Mouse (Mus musculus): Measurements from ENCODE around the gene Antxr1.

The Antxr1 gene

DNA sequence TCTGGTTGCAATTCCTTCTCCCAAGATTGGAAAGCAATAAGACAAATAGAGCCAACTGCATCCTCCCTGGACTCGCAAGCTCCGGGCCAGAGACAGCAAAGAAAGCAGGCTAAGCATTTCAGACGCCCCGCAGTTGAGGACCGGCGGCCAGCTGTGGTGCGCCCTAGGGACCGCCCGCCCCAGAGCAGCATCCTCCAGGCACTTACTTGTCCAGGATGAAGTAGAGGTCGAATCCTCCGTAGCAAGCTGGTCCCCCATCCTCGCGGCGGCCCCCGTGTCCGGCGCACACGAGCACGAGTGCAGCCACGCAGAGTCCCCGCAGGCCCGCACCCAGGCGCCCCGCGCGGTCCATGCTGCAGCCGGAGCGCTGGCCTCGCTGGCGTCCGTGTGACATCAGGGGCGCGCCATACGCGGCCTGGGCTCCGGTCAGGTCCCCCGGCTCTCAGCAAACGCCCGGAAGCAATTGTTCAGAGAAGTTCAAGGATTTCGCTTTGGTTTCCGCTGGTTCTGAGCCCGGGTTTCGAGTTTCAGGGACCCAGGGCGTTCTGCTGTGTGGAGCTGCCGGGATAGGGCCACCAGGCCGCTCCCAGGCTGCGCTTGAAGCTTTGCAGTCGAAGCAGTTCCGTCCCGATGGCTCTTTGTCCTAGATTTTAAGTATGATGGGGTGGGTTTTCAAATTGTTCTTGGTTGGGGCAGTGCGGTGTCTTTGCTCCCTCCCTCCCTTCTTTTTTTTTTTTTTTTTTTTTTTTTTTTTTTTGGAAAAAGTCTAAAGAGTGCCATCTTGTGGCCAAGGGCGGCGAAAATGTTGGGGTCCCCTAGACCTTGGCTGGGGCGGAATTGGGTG, at the start of gene Antxr1:
TSS of gene Antxr1 (minus strand) at position 731 of the 844 bp plus-strand sequence.
- DNase-seq (ENCODE audit: low read depth, low spot score): no peak

- DNase-seq (ENCODE audit: low read depth, low spot score): peak; percentile 50
Observed at GRCm38 (mm10) chr6:87384761-87385160, 49.1 kb upstream of the Antxr1 start.

DNA sequence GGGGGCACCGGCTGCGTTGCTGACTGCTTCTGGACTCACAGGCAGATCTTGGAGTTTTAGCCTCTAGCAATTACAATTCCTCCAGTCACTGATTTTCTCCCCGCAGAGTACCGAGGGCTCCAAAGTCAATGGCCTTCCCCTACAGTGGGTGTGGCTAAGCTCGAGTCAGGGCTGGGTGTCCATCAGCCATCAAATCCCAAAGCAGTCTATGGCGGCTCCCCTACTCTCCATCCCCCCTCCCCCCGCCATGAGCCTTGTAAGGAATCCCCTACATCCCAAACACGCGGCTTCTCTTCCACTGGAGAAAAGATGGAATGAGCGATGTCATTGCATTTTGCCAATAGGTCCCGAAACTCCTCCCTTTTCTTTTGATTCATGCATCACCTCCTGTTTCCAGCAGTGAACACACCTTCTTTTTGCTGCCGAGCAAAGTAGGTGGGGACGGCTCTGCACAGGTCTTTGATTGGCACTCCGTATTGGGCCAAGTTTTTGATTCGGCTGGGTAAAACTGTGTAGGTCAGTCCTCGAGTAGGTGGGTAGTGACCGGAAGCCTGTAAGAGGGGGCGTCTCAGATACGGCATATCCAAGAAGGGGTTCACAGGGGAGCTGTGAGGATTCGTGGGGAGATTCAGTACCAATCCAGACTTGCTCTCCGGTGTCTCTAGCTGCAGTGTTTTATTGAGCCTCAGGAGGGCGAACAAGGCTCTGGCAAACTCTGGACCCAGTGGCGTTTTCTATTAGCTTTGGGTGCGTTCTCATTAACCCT, 48.5 kb upstream of the Antxr1 start:
- DNase-seq (ENCODE audit: low read depth, low spot score): no peak

DNA sequence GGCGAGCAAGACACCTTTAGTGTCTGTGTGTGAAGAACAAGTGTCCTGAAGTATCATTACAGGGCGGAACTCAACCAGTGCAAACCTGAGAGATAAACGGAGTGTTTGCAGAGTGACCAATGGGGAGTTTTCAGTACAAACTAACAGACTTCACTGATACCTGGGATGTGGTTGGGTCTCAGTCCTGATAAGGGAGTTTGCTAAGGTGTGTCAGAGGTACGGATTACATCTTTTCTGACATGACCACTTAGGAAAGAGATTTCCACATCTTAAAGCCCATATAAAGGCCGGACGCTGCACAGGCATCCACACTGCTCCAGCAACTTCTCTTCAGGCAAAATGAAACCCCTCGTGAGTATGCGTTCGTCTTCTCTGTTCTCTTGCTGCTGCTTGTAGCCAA, 37.4 kb upstream of the Antxr1 start, which contains the start of gene Gkn2:
TSS of gene Gkn2 (plus strand) at position 301 of the 400 bp plus-strand sequence.
- no peak for DNase-seq (ENCODE audit: low read depth, low spot score)

- peak; percentile 50 for DNase-seq (ENCODE audit: low read depth, low spot score)
Observed at GRCm38 (mm10) chr6:87369223-87369622, 33.6 kb upstream of the Antxr1 start.

DNA sequence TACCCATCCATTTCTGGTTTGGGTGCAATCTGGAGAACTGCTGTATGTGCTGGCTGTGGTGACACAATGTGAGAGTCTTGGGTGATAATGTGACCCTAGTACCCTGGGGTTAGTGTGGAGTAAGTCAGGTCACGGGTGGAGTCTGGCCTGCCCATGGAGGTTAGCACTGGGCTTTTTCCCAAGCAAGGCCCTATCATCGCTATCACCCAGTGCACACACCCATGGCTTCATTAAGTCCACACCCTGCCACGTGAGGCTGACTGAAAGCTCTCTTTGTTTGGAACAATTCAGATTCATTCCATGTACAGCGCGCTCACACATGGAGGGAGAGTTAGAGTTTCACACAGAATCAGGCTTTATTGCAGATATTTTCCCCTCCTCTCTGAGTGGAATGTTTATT, 18.8 kb upstream of the Antxr1 start:
- peak; percentile 36 for DNase-seq (ENCODE audit: low read depth, low spot score)

GRCm38 (mm10) chr6:87350829-87351228, 15.2 kb upstream of the Antxr1 start, which contains the start of gene Gkn1:
TSS of gene Gkn1 (minus strand) at chr6:87350942.
- no peak for DNase-seq (ENCODE audit: low read depth, low spot score)

GRCm38 (mm10) chr6:87335935-87336295, 294 bp upstream of the Antxr1 start:
- DNase-seq (ENCODE audit: low read depth, low spot score): no peak

DNA sequence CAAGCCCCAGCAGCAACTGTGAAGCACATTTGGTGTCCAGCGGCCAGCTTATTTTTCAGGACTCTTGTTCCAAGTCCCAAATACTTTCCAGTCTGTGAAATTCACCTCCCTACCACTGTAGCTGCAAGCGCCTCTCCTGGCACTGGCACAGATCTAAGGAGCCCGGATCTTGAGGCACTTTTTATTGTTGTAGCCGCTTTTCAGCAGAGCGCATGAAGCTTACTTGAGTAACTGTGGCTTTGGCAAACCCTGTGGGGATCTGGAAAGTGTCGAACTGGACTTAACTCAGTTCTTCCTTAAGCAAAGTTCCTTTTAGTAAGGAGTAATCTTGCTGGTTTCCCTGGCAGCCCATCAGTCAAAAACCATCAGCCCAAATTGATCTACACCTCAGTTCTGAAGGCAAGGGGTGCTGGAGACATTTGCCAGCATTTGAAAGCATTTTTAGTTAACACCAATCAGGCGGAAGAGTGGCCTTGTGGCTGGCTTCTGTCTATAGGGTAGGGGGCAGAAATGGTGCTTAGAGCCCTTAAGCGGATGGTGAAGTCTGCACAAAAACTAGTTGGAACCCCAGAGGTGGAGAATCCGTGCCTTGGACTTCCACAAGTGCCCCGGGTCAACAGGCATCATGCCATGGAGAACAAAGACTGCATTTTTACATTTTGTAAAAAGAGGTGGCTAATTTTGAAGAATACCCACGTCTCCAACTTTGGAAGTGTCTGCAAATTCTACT, 1.1 kb downstream of the Antxr1 start:
- DNase-seq (ENCODE audit: low read depth, low spot score): peak; percentile 58

GRCm38 (mm10) chr6:87332380-87332779, 3.2 kb downstream of the Antxr1 start:
- no peak for DNase-seq (ENCODE audit: low read depth, low spot score)

- no peak for DNase-seq (ENCODE audit: low read depth, low spot score)
Observed at GRCm38 (mm10) chr6:87328265-87329173, 7.1 kb downstream of the Antxr1 start.

DNA sequence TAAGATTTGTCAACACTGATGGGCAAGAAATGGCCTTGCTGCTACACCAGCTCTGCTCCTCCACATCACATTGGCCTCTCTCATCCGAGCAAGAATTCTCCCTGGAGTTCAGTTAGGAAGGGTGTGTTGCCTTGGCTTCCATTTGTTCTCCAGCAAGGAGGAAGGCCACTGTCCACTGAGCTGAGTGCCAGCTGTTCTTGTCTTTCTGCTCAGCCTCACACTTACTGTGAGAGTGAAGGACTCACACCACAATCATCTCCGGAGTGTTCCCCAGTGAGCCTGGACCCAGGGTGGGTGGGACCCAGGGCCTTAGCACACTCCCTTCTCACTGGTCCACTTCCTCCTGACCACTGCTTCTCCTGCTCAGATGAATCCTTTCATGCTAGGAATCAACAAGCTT, 8.7 kb downstream of the Antxr1 start:
- no peak for DNase-seq (ENCODE audit: low read depth, low spot score)

DNA sequence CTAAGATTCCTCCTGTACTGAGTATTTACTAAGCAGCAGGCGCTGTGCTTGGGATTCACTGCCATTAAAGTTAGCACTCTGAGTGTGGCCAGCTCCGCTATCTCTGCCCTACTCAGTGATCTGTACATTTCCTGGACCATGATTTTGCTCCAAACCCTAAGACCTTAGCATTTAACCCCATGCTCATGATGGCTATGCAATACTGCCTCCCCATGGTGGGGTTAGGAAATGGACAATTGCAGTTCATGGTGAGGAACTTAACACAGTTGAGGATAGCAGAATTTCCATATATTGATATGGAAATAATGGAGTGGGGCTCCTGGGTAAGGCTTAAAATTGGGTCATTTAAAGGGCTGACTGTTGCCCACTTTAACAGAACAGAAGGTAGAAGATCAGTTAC, 12.2 kb downstream of the Antxr1 start:
- no peak for DNase-seq (ENCODE audit: low read depth, low spot score)

DNA sequence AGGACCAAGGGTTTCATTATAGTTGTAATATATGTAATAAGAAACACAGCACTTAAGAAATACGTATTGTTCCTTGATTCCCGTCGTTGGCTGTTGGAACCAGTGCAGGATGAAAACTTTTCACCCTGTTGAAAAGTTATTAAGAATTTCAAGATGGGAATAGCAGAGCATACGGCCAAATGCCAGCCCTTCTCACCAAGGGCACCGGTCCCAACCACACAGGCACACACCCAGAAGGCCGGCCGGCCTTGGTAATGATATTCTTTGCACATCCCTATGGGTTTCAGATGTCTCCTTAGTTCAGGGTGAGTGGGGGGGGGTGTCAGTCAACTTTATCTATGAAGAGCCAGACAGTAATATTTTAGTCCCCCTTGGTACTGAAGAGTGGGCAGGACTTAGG, 17.0 kb downstream of the Antxr1 start:
- no peak for DNase-seq (ENCODE audit: low read depth, low spot score)

GRCm38 (mm10) chr6:87316966-87317365, 18.7 kb downstream of the Antxr1 start:
- DNase-seq (ENCODE audit: low read depth, low spot score): no peak

DNA sequence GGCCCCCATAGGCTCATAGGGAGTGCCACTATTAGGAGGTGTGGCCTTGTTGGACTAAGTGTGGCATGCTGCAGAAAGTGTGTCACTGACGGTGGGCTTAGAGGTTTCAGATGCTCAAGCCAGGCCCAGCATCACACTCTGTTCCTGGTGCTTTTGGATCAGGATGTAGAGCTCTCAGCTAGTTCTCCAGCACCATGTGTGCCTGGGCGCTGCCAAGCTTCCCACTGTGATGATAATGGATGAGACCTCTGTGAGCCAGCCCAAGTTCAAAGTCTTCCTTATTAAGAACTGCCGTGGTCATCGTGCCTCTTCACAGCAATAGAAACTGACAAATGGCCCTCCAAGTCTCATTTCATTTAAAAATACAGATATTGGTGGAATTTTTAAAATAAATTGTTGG, 22.9 kb downstream of the Antxr1 start:
- no peak for DNase-seq (ENCODE audit: low read depth, low spot score)

- DNase-seq (ENCODE audit: low read depth, low spot score): no peak
Observed at GRCm38 (mm10) chr6:87304486-87304885, 31.1 kb downstream of the Antxr1 start.

DNA sequence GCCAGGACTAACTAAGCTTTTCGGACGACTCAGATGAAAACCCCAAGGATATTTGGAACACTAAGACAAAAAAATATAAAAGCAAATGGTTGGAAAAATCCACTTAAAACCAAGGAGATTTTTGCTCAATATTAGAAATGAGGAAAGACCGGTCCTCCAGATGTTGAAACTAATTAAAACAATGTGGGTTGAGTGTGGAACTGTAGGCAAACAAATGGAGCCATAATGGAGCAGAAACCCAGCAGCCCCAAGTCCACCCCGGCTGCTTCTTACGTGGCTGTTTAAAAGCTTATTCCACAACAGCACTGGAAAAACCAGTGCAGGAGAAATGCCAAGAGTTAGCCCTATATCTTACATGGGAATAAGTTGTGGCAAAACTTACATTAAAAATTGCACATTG, 32.9 kb downstream of the Antxr1 start:
- DNase-seq (ENCODE audit: low read depth, low spot score): no peak

DNA sequence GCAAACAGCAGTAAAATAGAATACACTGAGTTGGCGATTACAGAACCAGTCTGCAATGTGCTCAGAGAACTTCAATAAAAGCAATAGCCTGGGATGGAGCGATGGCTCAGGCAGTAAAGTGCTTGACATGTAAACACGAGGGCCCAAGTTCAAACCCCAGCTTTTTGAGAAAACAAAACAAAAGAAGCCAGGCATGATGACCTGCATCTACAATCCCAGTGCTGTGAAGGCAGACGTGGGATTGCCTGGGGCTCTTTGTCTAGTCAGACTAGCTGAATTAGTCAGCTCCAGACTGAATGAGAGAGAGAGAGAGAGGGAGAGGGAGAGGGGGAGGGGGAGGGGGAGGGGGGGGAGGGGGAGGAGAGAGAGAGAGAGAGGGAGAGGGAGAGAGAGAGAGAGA, 33.6 kb downstream of the Antxr1 start:
- DNase-seq (ENCODE audit: low read depth, low spot score): no peak

DNA sequence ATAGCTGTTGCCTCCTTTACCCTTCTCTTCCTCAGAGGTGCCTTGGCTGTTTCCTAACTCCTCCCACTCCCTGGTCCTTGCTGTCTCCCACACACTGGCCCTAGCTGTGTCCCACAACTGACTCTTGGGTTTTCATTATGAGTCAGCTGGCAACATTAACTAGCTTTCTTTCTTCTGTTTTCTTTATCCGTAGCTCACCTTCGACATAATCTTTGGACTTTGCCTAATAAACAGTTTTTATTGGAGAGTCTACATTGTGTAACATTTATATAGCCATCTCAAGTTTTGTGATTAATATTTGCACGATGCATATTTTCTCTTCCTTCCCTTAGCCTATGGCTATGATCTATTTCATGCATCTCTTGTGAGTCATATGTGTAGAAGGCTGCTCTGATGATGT, 40.7 kb downstream of the Antxr1 start:
- DNase-seq (ENCODE audit: low read depth, low spot score): no peak

Measured in telencephalon, adult 2 months (tissue).